Mouse (Mus musculus) ES-Bruce4 (cell line): ENCODE data around the gene Frmpd4. TPM values are rescaled to one million over a fixed set of nuclear protein-coding genes. Genes with fewer than 3 reads are reported as not detected.

Source experiments
- H3K27ac ChIP-seq: 2 replicates; pipeline ENCODE4 v1.5.1; 2012; ENCODE audit warnings: low read length, inconsistent platforms; ENCODE audit not compliant: insufficient read depth
- H3K27me3 ChIP-seq: 2 replicates; pipeline ENCODE4 v1.6.1; 2012; ENCODE audit warnings: mild to moderate bottlenecking, low read length, inconsistent platforms; ENCODE audit not compliant: control insufficient read depth, poor library complexity, insufficient read depth, severe bottlenecking
- H3K36me3 ChIP-seq: 2 replicates; pipeline ENCODE4 v1.6.1; 2012; ENCODE audit warnings: inconsistent platforms, mild to moderate bottlenecking, low read length, moderate library complexity; ENCODE audit not compliant: control insufficient read depth, poor library complexity, insufficient read depth, severe bottlenecking
- H3K4me1 ChIP-seq: one replicate; pipeline ENCODE4 v1.8.1; 2011; ENCODE audit warnings: low read length; ENCODE audit not compliant: control insufficient read depth, insufficient read depth
- H3K4me3 ChIP-seq: 2 replicates; pipeline ENCODE4 v1.5.1; 2011; ENCODE audit warnings: low read depth, mild to moderate bottlenecking, low read length
- H3K9ac ChIP-seq: 2 replicates; pipeline ENCODE4 v1.6.1; 2012; ENCODE audit warnings: low read depth, mild to moderate bottlenecking, inconsistent platforms; ENCODE audit not compliant: poor library complexity, severe bottlenecking
- H3K9me3 ChIP-seq: replicated peaks from 2 replicates; pipeline ENCODE4 v1.6.1; 2012; ENCODE audit warnings: mild to moderate bottlenecking, low read length, inconsistent platforms; ENCODE audit not compliant: control insufficient read depth, poor library complexity, insufficient read depth, severe bottlenecking
- CTCF ChIP-seq: IDR thresholded peaks from one replicate; pipeline ENCODE4 v1.8.1; 2011; ENCODE audit warnings: low read depth, low read length
- EP300 ChIP-seq: IDR thresholded peaks from 2 replicates; pipeline ENCODE4 v1.6.1; 2011; ENCODE audit warnings: low read depth, low read length; ENCODE audit not compliant: insufficient read depth
- POLR2A ChIP-seq: IDR thresholded peaks from one replicate; pipeline ENCODE4 v1.8.1; 2011; ENCODE audit warnings: low read length; ENCODE audit not compliant: insufficient read depth
- polyA plus RNA-seq: library from polyadenylated mRNA; stranded (reverse); fragments of >200 nt; gene quantifications from 2 replicates; pipeline ENCODE4 v1.2.4, GENCODE M21; 2011; ENCODE audit warnings: low read depth; ENCODE audit not compliant: missing spikeins, insufficient read depth, insufficient read length

The Frmpd4 gene
- polyA plus RNA-seq, 1 experiment, result not detected

GRCm38 (mm10) chrX:167817363-167817762, 759.7 kb downstream of the Frmpd4 start:
- Histone ChIP-seq H3K9me3 (no peaks in the 10 kb centered on the region), H3K36me3 (no peaks in the 10 kb centered on the region), H3K4me3 (no peak overlapping the region), H3K9ac (no peak overlapping the region), H3K27me3 (no peaks in the 10 kb centered on the region), H3K27ac (no peak overlapping the region), H3K4me1 (no peaks in the 10 kb centered on the region)
- TF ChIP-seq CTCF, result peak; percentile 19
- TF ChIP-seq EP300, result no peak

- Histone ChIP-seq H3K9ac (no peak overlapping the region), H3K9me3 (no peaks in the 10 kb centered on the region), H3K36me3 (no peaks in the 10 kb centered on the region), H3K27me3 (no peaks in the 10 kb centered on the region), H3K4me1 (no peaks in the 10 kb centered on the region), H3K4me3 (no peak overlapping the region), H3K27ac (no peak overlapping the region)
- no peak for TF ChIP-seq CTCF
- TF ChIP-seq EP300, result no peak
- TF ChIP-seq POLR2A, result no peak
Measured at GRCm38 (mm10) chrX:167810120-167810519, 766.9 kb downstream of the Frmpd4 start.

GRCm38 (mm10) chrX:167808572-167808971, 768.5 kb downstream of the Frmpd4 start:
- Histone ChIP-seq H3K27me3 (no peaks in the 10 kb centered on the region), H3K27ac (no peak overlapping the region), H3K4me3 (no peak overlapping the region), H3K4me1 (no peaks in the 10 kb centered on the region), H3K36me3 (no peaks in the 10 kb centered on the region), H3K9me3 (no peaks in the 10 kb centered on the region), H3K9ac (no peak overlapping the region)
- TF ChIP-seq CTCF (no peak), POLR2A (no peak), EP300 (no peak)

GRCm38 (mm10) chrX:167788737-167789136, 788.3 kb downstream of the Frmpd4 start:
- Histone ChIP-seq H3K9ac (no peak overlapping the region), H3K27me3 (no peaks in the 10 kb centered on the region)

GRCm38 (mm10) chrX:167783526-167783925, 793.5 kb downstream of the Frmpd4 start:
- no peaks in the 10 kb centered on the region for H3K9me3 ChIP-seq
- no peak for TF ChIP-seq EP300
- no peak for TF ChIP-seq CTCF
- no peak for TF ChIP-seq POLR2A
- no peaks in the 10 kb centered on the region for H3K27me3 ChIP-seq
- H3K27ac ChIP-seq, result no peak overlapping the region
- H3K9ac ChIP-seq, result no peak overlapping the region
- H3K4me3 ChIP-seq, result no peak overlapping the region
- no peaks in the 10 kb centered on the region for H3K4me1 ChIP-seq
- H3K36me3 ChIP-seq, result no peaks in the 10 kb centered on the region

More at GRCm38 (mm10) chrX:167788737-167789136, 788.3 kb downstream of the Frmpd4 start:
- Histone ChIP-seq H3K36me3 (no peaks in the 10 kb centered on the region), H3K9me3 (no peaks in the 10 kb centered on the region), H3K4me3 (no peak overlapping the region), H3K27ac (no peak overlapping the region), H3K4me1 (no peaks in the 10 kb centered on the region)
- TF ChIP-seq EP300 (no peak), CTCF (no peak)

- Histone ChIP-seq H3K4me3 (no peak overlapping the region), H3K36me3 (no peaks in the 10 kb centered on the region), H3K4me1 (no peaks in the 10 kb centered on the region), H3K27ac (no peak overlapping the region), H3K9me3 (no peaks in the 10 kb centered on the region), H3K9ac (no peak overlapping the region), H3K27me3 (no peaks in the 10 kb centered on the region)
- TF ChIP-seq EP300, result no peak
- TF ChIP-seq POLR2A, result no peak
- TF ChIP-seq CTCF, result no peak
Measured at GRCm38 (mm10) chrX:167719564-167719981, 857.5 kb downstream of the Frmpd4 start.

- H3K27me3 ChIP-seq, result no peaks in the 10 kb centered on the region
- no peak for TF ChIP-seq EP300
- TF ChIP-seq CTCF, result no peak
- TF ChIP-seq POLR2A, result no peak
Measured at GRCm38 (mm10) chrX:167719092-167719491, 857.9 kb downstream of the Frmpd4 start.

More at GRCm38 (mm10) chrX:167719092-167719491, 857.9 kb downstream of the Frmpd4 start:
- H3K4me1 ChIP-seq, result no peaks in the 10 kb centered on the region
- H3K27ac ChIP-seq, result no peak overlapping the region
- no peak overlapping the region for H3K9ac ChIP-seq
- no peaks in the 10 kb centered on the region for H3K36me3 ChIP-seq
- H3K4me3 ChIP-seq, result no peak overlapping the region
- no peaks in the 10 kb centered on the region for H3K9me3 ChIP-seq
